Mouse (Mus musculus): ENCODE results near the gene Lins1. TPM values are rescaled to one million over a fixed set of nuclear protein-coding genes. Genes with fewer than 3 reads are reported as not detected.

The Lins1 gene
- 14.8 and 20.1 TPM in 2 replicates for polyA plus RNA-seq (2015; fragmentation: Nextera tagmentation; extraction: Ambion mirVana)

- peak; percentile 99 for ATAC-seq (ENCODE audit: low read depth)
- under 1% methylated on average over 52 of the region's 52 CpGs for WGBS
- peak within 1 kb of the TSS; percentile 77 for H3K4me3 ChIP-seq
- H3K9ac ChIP-seq = peak within 1 kb of the TSS; percentile 88
- peak within 1 kb of the TSS; percentile 93 for H3K4me2 ChIP-seq
- no peaks in the 10 kb centered on the region for H3K27me3 ChIP-seq
- no peaks in the 10 kb centered on the region for H3K9me3 ChIP-seq
- H3K4me1 ChIP-seq (replicated peaks) = peaks cover 22% of the 10 kb centered on the region
- H3K36me3 ChIP-seq = peaks cover 7% of the 10 kb centered on the region; the same call in 1 of the 2 replicates
- peak within 1 kb of the TSS; percentile 96 for H3K27ac ChIP-seq (replicated peaks)
These were observed at the start of gene Lins1 for GRCm38 (mm10) chr7:66689620-66690360. Lins1 (plus strand) TSS chr7:66689889.

- no peaks in the 10 kb centered on the region for H3K27me3 ChIP-seq
- 95% methylated on average over 2 of the region's 2 CpGs for WGBS
- no peak overlapping the region for H3K9ac ChIP-seq
- H3K27ac ChIP-seq (replicated peaks) = no peak overlapping the region
- peaks cover 3% of the 10 kb centered on the region for H3K4me1 ChIP-seq (replicated peaks)
- no peak for ATAC-seq (ENCODE audit: low read depth)
- H3K4me3 ChIP-seq = no peak overlapping the region
- H3K36me3 ChIP-seq = peaks cover 24% of the 10 kb centered on the region
- no peak overlapping the region for H3K4me2 ChIP-seq
- H3K9me3 ChIP-seq = no peaks in the 10 kb centered on the region
These were observed 44.0 kb upstream of the Lins1 start for GRCm38 (mm10) chr7:66645736-66646135.

GRCm38 (mm10) chr7:66649181-66649580 is 40.5 kb upstream of the Lins1 start:
- 88% methylated on average over 2 of the region's 2 CpGs for WGBS
- H3K4me3 ChIP-seq = no peak overlapping the region
- no peaks in the 10 kb centered on the region for H3K9me3 ChIP-seq
- peaks cover 12% of the 10 kb centered on the region for H3K4me1 ChIP-seq (replicated peaks)
- H3K9ac ChIP-seq = no peak overlapping the region
- H3K27me3 ChIP-seq = no peaks in the 10 kb centered on the region
- H3K27ac ChIP-seq (replicated peaks) = no peak overlapping the region
- no peak for ATAC-seq (ENCODE audit: low read depth)
- peaks cover 20% of the 10 kb centered on the region for H3K36me3 ChIP-seq
- no peak overlapping the region for H3K4me2 ChIP-seq

DNA sequence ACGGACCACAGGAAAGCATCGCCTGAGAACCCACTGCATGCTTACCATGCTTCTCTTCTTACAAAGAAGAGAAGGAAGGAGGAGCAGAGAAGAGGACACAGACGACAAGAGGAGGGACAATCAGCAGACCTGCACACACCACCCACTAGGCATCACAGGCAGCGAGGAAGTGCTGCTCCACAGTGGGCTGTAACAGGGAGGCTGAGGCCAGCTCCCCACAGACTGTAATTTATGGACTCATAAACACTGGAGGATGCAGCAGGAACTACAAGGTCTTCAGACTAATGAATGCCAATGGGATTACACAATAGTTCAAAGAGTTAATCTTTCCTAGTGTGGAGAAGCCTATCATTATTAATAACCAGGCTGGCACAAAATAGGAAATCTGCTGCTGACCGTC is 38.8 kb upstream of the Lins1 start:
- Histone ChIP-seq H3K27me3 (no peaks in the 10 kb centered on the region), H3K4me1 (replicated peaks) (peaks cover 12% of the 10 kb centered on the region), H3K27ac (replicated peaks) (no peak overlapping the region), H3K9ac (no peak overlapping the region), H3K4me2 (no peak overlapping the region), H3K9me3 (no peaks in the 10 kb centered on the region), H3K36me3 (peaks cover 27% of the 10 kb centered on the region), H3K4me3 (no peak overlapping the region)
- no peak for ATAC-seq (ENCODE audit: low read depth)
- 60% methylated on average over 5 of the region's 5 CpGs for WGBS

GRCm38 (mm10) chr7:66652216-66652615 is 37.5 kb upstream of the Lins1 start:
- Histone ChIP-seq H3K9me3 (no peaks in the 10 kb centered on the region), H3K27me3 (no peaks in the 10 kb centered on the region), H3K4me3 (no peak overlapping the region), H3K36me3 (peaks cover 35% of the 10 kb centered on the region), H3K4me1 (replicated peaks) (peaks cover 12% of the 10 kb centered on the region), H3K9ac (no peak overlapping the region), H3K4me2 (no peak overlapping the region), H3K27ac (replicated peaks) (no peak overlapping the region)
- WGBS = 95% methylated on average over 4 of the region's 4 CpGs
- no peak for ATAC-seq (ENCODE audit: low read depth)

DNA sequence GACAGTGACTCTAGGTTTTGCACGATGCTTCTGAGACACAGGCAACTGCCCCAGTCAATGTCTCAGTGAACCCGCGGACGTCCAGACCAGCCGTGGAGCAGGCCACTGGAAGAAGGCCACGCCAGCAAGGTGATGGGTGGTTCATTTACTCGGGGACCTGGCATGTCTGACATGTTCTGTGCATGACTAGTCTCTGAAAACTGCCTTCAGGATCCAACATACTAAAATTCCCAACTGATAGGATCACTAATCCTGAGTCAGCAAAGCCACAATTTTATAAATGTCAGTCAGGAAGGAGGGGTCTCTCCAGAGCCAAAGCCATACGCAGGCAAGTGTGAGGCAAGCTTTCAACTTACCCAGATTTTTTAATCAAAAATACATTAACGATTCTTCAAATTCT is 36.1 kb upstream of the Lins1 start:
- Histone ChIP-seq H3K9me3 (no peaks in the 10 kb centered on the region), H3K9ac (no peak overlapping the region), H3K27me3 (no peaks in the 10 kb centered on the region), H3K36me3 (peaks cover 40% of the 10 kb centered on the region), H3K27ac (replicated peaks) (no peak overlapping the region), H3K4me1 (replicated peaks) (peaks cover 12% of the 10 kb centered on the region), H3K4me3 (no peak overlapping the region), H3K4me2 (no peak overlapping the region)
- ATAC-seq (ENCODE audit: low read depth) = no peak
- WGBS = 92% methylated on average over 9 of the region's 9 CpGs

DNA sequence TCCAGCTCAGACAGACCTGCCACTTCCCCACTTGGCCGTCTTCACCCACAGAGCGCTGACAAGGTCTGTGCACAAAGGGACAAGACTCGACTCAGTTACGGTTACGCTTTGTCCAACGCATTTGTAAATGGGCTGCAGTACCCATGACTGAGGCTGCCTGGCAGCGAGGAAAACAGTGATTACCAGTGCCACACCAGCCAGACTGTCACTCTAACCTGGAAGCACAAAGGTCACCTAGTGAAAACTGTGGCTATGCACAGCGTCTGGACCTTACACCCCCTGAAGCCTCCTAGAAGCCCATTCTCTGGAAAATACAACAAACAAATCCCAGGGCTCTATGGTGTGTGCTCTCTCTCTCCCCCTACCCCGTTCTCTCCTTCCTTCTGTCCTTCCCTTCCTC is 34.2 kb upstream of the Lins1 start:
- WGBS = 89% methylated on average over 9 of the region's 9 CpGs
- no peak for ATAC-seq (ENCODE audit: low read depth)
- Histone ChIP-seq H3K9me3 (no peaks in the 10 kb centered on the region), H3K4me1 (replicated peaks) (peaks cover 12% of the 10 kb centered on the region), H3K36me3 (peaks cover 52% of the 10 kb centered on the region), H3K4me3 (no peak overlapping the region), H3K27ac (replicated peaks) (no peak overlapping the region), H3K9ac (no peak overlapping the region), H3K4me2 (no peak overlapping the region), H3K27me3 (no peaks in the 10 kb centered on the region)

- no peaks in the 10 kb centered on the region for H3K27me3 ChIP-seq
- H3K9me3 ChIP-seq = no peaks in the 10 kb centered on the region
- WGBS = 87% methylated on average over 7 of the region's 7 CpGs
- no peak overlapping the region for H3K9ac ChIP-seq
- H3K27ac ChIP-seq (replicated peaks) = no peak overlapping the region
- peaks cover 38% of the 10 kb centered on the region for H3K36me3 ChIP-seq
- no peak overlapping the region for H3K4me2 ChIP-seq
- ATAC-seq (ENCODE audit: low read depth) = no peak
- no peak overlapping the region for H3K4me3 ChIP-seq
- no peaks in the 10 kb centered on the region for H3K4me1 ChIP-seq (replicated peaks)
These were observed 29.4 kb upstream of the Lins1 start for GRCm38 (mm10) chr7:66660291-66660690.

GRCm38 (mm10) chr7:66660972-66661371 is 28.7 kb upstream of the Lins1 start:
- ATAC-seq (ENCODE audit: low read depth) = no peak
- Histone ChIP-seq H3K4me2 (no peak overlapping the region), H3K9ac (no peak overlapping the region), H3K4me1 (replicated peaks) (no peaks in the 10 kb centered on the region), H3K27me3 (no peaks in the 10 kb centered on the region), H3K9me3 (no peaks in the 10 kb centered on the region), H3K4me3 (no peak overlapping the region), H3K27ac (replicated peaks) (no peak overlapping the region), H3K36me3 (peaks cover 38% of the 10 kb centered on the region)
- WGBS = 81% methylated on average over 8 of the region's 8 CpGs

GRCm38 (mm10) chr7:66661572-66661971 is 28.1 kb upstream of the Lins1 start:
- H3K27ac ChIP-seq (replicated peaks) = no peak overlapping the region
- ATAC-seq (ENCODE audit: low read depth) = no peak
- H3K9me3 ChIP-seq = no peaks in the 10 kb centered on the region
- H3K27me3 ChIP-seq = no peaks in the 10 kb centered on the region
- WGBS = 10% methylated on average over 8 of the region's 8 CpGs
- peaks cover 38% of the 10 kb centered on the region for H3K36me3 ChIP-seq
- H3K4me3 ChIP-seq = peak overlapping the region; percentile 10; the same call in 1 of the 2 replicates
- H3K4me1 ChIP-seq (replicated peaks) = no peaks in the 10 kb centered on the region
- no peak overlapping the region for H3K9ac ChIP-seq
- H3K4me2 ChIP-seq = 0 out of 2 replicates have a peak overlapping the region, but pooled peaks have one; percentile 30

GRCm38 (mm10) chr7:66663548-66663947 is 26.1 kb upstream of the Lins1 start:
- WGBS = 93% methylated on average over 3 of the region's 3 CpGs
- no peaks in the 10 kb centered on the region for H3K27me3 ChIP-seq

DNA sequence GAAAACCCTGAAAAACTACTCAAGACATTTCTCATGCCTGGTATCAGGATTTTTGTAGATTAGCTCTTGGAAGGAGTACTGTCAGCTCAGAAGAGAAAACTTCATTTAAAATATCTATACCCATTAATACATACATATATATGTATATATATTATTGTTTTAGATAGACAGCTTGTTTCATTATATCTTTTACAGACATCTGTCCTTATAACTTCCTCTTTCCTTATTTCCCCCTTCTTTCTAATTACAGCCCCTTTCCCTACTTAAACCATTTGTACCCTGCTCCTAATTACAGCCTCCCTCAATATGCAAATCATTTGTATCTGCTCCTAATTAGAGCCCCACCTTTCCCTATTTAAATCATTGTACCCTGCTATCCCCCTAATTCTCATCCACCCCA is 22.6 kb upstream of the Lins1 start:
- H3K4me2 ChIP-seq = no peak overlapping the region
- H3K4me1 ChIP-seq (replicated peaks) = no peaks in the 10 kb centered on the region
- no peak overlapping the region for H3K9ac ChIP-seq
- H3K36me3 ChIP-seq = peaks cover 46% of the 10 kb centered on the region
- H3K4me3 ChIP-seq = no peak overlapping the region
- peaks cover 15% of the 10 kb centered on the region; the same call in 1 of the 2 replicates for H3K9me3 ChIP-seq
- ATAC-seq (ENCODE audit: low read depth) = no peak
- H3K27me3 ChIP-seq = no peaks in the 10 kb centered on the region
- H3K27ac ChIP-seq (replicated peaks) = no peak overlapping the region

More at GRCm38 (mm10) chr7:66663548-66663947, 26.1 kb upstream of the Lins1 start:
- Histone ChIP-seq H3K27ac (replicated peaks) (no peak overlapping the region), H3K9me3 (0 out of 2 replicates have a peak, but pooled peaks cover 5% of the 10 kb centered on the region), H3K36me3 (peaks cover 36% of the 10 kb centered on the region), H3K4me2 (no peak overlapping the region), H3K4me3 (no peak overlapping the region), H3K4me1 (replicated peaks) (no peaks in the 10 kb centered on the region), H3K9ac (no peak overlapping the region)
- ATAC-seq (ENCODE audit: low read depth) = no peak

GRCm38 (mm10) chr7:66675800-66676199 is 13.9 kb upstream of the Lins1 start:
- 0 out of 2 replicates have a peak, but pooled peaks cover 5% of the 10 kb centered on the region for H3K9me3 ChIP-seq
- 92% methylated on average over 2 of the region's 2 CpGs for WGBS
- H3K4me1 ChIP-seq (replicated peaks) = no peaks in the 10 kb centered on the region
- no peaks in the 10 kb centered on the region for H3K27me3 ChIP-seq
- no peak overlapping the region for H3K9ac ChIP-seq
- H3K4me2 ChIP-seq = no peak overlapping the region
- no peak overlapping the region for H3K4me3 ChIP-seq
- H3K27ac ChIP-seq (replicated peaks) = no peak overlapping the region
- H3K36me3 ChIP-seq = peaks cover 97% of the 10 kb centered on the region
- ATAC-seq (ENCODE audit: low read depth) = no peak

All from neural tube, embryonic 13.5 days (tissue).